Mouse (Mus musculus): ENCODE results near the gene Tnni3k. TPM values are rescaled to one million over a fixed set of nuclear protein-coding genes. Genes with fewer than 3 reads are reported as not detected.

The Tnni3k gene
- polyA plus RNA-seq, 2 experiments, result not detected

- Histone ChIP-seq H3K4me2 (ENCODE audit: low read depth) (no peak overlapping the region), H3K4me3 (ENCODE audit: insufficient read depth in 1 of 2, low read depth in 2 of 2, low read length in 2 of 2) (no peak overlapping the region), H3K27ac (no peak overlapping the region), H3K9me3 (ENCODE audit: control insufficient read depth, low read length) (no peaks in the 10 kb centered on the region), H3K36me3 (replicated peaks; ENCODE audit: control insufficient read depth, insufficient read depth, low read depth) (no peaks in the 10 kb centered on the region), H3K4me1 (replicated peaks; ENCODE audit: control insufficient read depth in 2 of 2, insufficient read depth in 2 of 2, low read length in 1 of 2) (no peaks in the 10 kb centered on the region), H3K9ac (replicated peaks) (no peak overlapping the region), H3K27me3 (ENCODE audit: control insufficient read depth, insufficient read depth, low read length) (no peaks in the 10 kb centered on the region)
- DNase-seq (ENCODE audit: low read depth in 3 of 3, low spot score in 3 of 3) (no peak), ATAC-seq (ENCODE audit: insufficient read depth) (no peak)
- no peak for TF ChIP-seq CTCF (IDR thresholded peaks at IDR 0.05; ENCODE audit: low read depth)
- TF ChIP-seq EP300 (IDR thresholded peaks at IDR 0.05; ENCODE audit: low read depth), result no peak
- WGBS (ENCODE audit: insufficient replicate concordance), result 75% methylated on average over 3 of the region's 3 CpGs
Observed at GRCm38 (mm10) chr3:154755225-154755624, 300.0 kb downstream of the Tnni3k start.

- Histone ChIP-seq H3K27ac (no peak overlapping the region), H3K9me3 (ENCODE audit: control insufficient read depth, low read length) (no peaks in the 10 kb centered on the region), H3K4me3 (ENCODE audit: insufficient read depth in 1 of 2, low read depth in 2 of 2, low read length in 2 of 2) (no peak overlapping the region), H3K4me2 (ENCODE audit: low read depth) (no peak overlapping the region), H3K27me3 (ENCODE audit: control insufficient read depth, insufficient read depth, low read length) (no peaks in the 10 kb centered on the region), H3K36me3 (replicated peaks; ENCODE audit: control insufficient read depth, insufficient read depth, low read depth) (no peaks in the 10 kb centered on the region), H3K4me1 (replicated peaks; ENCODE audit: control insufficient read depth in 2 of 2, insufficient read depth in 2 of 2, low read length in 1 of 2) (no peaks in the 10 kb centered on the region), H3K9ac (replicated peaks) (no peak overlapping the region)
- 12% methylated on average over 3 of the region's 3 CpGs for WGBS (ENCODE audit: insufficient replicate concordance)
- ATAC-seq (ENCODE audit: insufficient read depth) (no peak), DNase-seq (ENCODE audit: low read depth in 3 of 3, low spot score in 3 of 3) (no peak)
- TF ChIP-seq CTCF (IDR thresholded peaks at IDR 0.05; ENCODE audit: low read depth) (no peak), EP300 (IDR thresholded peaks at IDR 0.05; ENCODE audit: low read depth) (no peak)
Observed at GRCm38 (mm10) chr3:154754505-154754904, 300.7 kb downstream of the Tnni3k start.

DNA sequence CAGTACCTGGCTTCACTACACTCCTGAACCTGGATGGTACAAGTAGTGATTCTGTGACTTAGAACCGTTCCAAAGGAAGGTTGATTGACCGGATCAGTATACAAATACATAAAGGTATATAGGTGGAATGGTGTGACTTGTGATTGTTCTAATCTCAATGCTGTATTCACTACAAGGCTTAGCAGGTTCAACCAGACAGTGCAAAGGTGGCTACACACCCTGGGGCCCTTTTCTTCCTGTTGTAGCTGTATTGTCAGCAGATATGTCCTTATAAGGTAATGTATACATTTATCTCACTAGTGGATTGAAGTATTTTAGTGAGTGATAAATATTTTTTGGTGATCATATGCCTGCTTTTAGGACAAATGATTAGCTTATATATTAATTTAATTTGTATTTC, 310.9 kb downstream of the Tnni3k start:
- Histone ChIP-seq H3K4me3 (ENCODE audit: insufficient read depth in 1 of 2, low read depth in 2 of 2, low read length in 2 of 2) (no peak overlapping the region), H3K27me3 (ENCODE audit: control insufficient read depth, insufficient read depth, low read length) (no peaks in the 10 kb centered on the region), H3K9me3 (ENCODE audit: control insufficient read depth, low read length) (no peaks in the 10 kb centered on the region), H3K36me3 (replicated peaks; ENCODE audit: control insufficient read depth, insufficient read depth, low read depth) (no peaks in the 10 kb centered on the region), H3K27ac (no peak overlapping the region), H3K4me1 (replicated peaks; ENCODE audit: control insufficient read depth in 2 of 2, insufficient read depth in 2 of 2, low read length in 1 of 2) (no peaks in the 10 kb centered on the region), H3K9ac (replicated peaks) (no peak overlapping the region), H3K4me2 (ENCODE audit: low read depth) (no peak overlapping the region)
- no peak for ATAC-seq (ENCODE audit: insufficient read depth)
- WGBS (ENCODE audit: insufficient replicate concordance), result 71% methylated on average over 2 of the region's 2 CpGs
- no peak for TF ChIP-seq EP300 (IDR thresholded peaks at IDR 0.05; ENCODE audit: low read depth)
- TF ChIP-seq CTCF (IDR thresholded peaks at IDR 0.05; ENCODE audit: low read depth), result no peak
- no peak for DNase-seq (ENCODE audit: low read depth in 3 of 3, low spot score in 3 of 3)

- TF ChIP-seq EP300 (IDR thresholded peaks at IDR 0.05; ENCODE audit: low read depth) (no peak), CTCF (IDR thresholded peaks at IDR 0.05; ENCODE audit: low read depth) (no peak)
- no peaks in the 10 kb centered on the region for H3K4me1 ChIP-seq (replicated peaks; ENCODE audit: control insufficient read depth in 2 of 2, insufficient read depth in 2 of 2, low read length in 1 of 2)
- no peak for DNase-seq (ENCODE audit: low read depth in 3 of 3, low spot score in 3 of 3)
- no peak overlapping the region for H3K4me3 ChIP-seq (ENCODE audit: insufficient read depth in 1 of 2, low read depth in 2 of 2, low read length in 2 of 2)
- H3K9ac ChIP-seq (replicated peaks), result no peak overlapping the region
- no peak overlapping the region for H3K4me2 ChIP-seq (ENCODE audit: low read depth)
- H3K36me3 ChIP-seq (replicated peaks; ENCODE audit: control insufficient read depth, insufficient read depth, low read depth), result no peaks in the 10 kb centered on the region
- H3K9me3 ChIP-seq (ENCODE audit: control insufficient read depth, low read length), result no peaks in the 10 kb centered on the region
- no peaks in the 10 kb centered on the region for H3K27me3 ChIP-seq (ENCODE audit: control insufficient read depth, insufficient read depth, low read length)
- WGBS (ENCODE audit: insufficient replicate concordance), result 48% methylated on average over 5 of the region's 5 CpGs
- no peak overlapping the region for H3K27ac ChIP-seq
- ATAC-seq (ENCODE audit: insufficient read depth), result no peak
Observed at GRCm38 (mm10) chr3:154742927-154743326, 312.3 kb downstream of the Tnni3k start.

- ATAC-seq (ENCODE audit: insufficient read depth), result no peak
- H3K27me3 ChIP-seq (ENCODE audit: control insufficient read depth, insufficient read depth, low read length), result no peaks in the 10 kb centered on the region
- H3K4me2 ChIP-seq (ENCODE audit: low read depth), result no peak overlapping the region
- WGBS (ENCODE audit: insufficient replicate concordance), result 63% methylated on average over 5 of the region's 5 CpGs
- no peak overlapping the region for H3K27ac ChIP-seq
- H3K4me3 ChIP-seq (ENCODE audit: insufficient read depth in 1 of 2, low read depth in 2 of 2, low read length in 2 of 2), result no peak overlapping the region
- DNase-seq (ENCODE audit: low read depth in 3 of 3, low spot score in 3 of 3), result no peak
- no peak overlapping the region for H3K9ac ChIP-seq (replicated peaks)
- TF ChIP-seq CTCF (IDR thresholded peaks at IDR 0.05; ENCODE audit: low read depth), result no peak
- TF ChIP-seq EP300 (IDR thresholded peaks at IDR 0.05; ENCODE audit: low read depth), result no peak
- no peaks in the 10 kb centered on the region for H3K4me1 ChIP-seq (replicated peaks; ENCODE audit: control insufficient read depth in 2 of 2, insufficient read depth in 2 of 2, low read length in 1 of 2)
- H3K9me3 ChIP-seq (ENCODE audit: control insufficient read depth, low read length), result no peaks in the 10 kb centered on the region
- H3K36me3 ChIP-seq (replicated peaks; ENCODE audit: control insufficient read depth, insufficient read depth, low read depth), result no peaks in the 10 kb centered on the region
Observed at GRCm38 (mm10) chr3:154741496-154741895, 313.7 kb downstream of the Tnni3k start.

Other genes starting within 250 kb of the Tnni3k start
- 2.1 and 3.0 TPM in 2 replicates for gene Fpgt, start 38.0 kb upstream of the Tnni3k start, polyA plus RNA-seq (2012; rRNA removed)
- 5.6 TPM in 2 replicates for gene Fpgt, start 38.0 kb upstream of the Tnni3k start, polyA plus RNA-seq (2014; fragmentation: Nextera tagmentation; extraction: Ambion mirVana)
- gene Lrriq3, start 38.0 kb upstream of the Tnni3k start, polyA plus RNA-seq (2012; rRNA removed), result 0.05 and 0.09 TPM in 2 replicates
- gene Lrriq3, start 38.0 kb upstream of the Tnni3k start, polyA plus RNA-seq (2014; fragmentation: Nextera tagmentation; extraction: Ambion mirVana), result 0.14 and 0.40 TPM in 2 replicates

Data from liver, embryonic 14.5 days (tissue).